Mouse (Mus musculus) hindbrain, postnatal 0 days (tissue): ENCODE measurements around the gene Lnpk. TPM values are rescaled to one million over a fixed set of nuclear protein-coding genes. Genes with fewer than 3 reads are reported as not detected.

ENCODE experiments used
- ATAC-seq: fragments of 200-750 bp; cut with Nextera tagmentation; 2 replicates; pipeline ENCODE4 v1.8.0; 2017; ENCODE audit warnings: mild to moderate bottlenecking, moderate TSS enrichment, moderate library complexity
- DNase-seq: peaks from one replicate; pipeline ENCODE4 v3.0.0-alpha.2; 2015; ENCODE audit warnings: low spot score
- H3K27ac ChIP-seq: fragments of 300-500 bp; sonication (generic); 2 replicates; pipeline ENCODE4 v1.5.1; 2014; ENCODE audit warnings: mild to moderate bottlenecking
- H3K27me3 ChIP-seq: fragments of 300-500 bp; sonication (generic); 2 replicates; pipeline ENCODE4 v1.6.1; 2014; ENCODE audit warnings: low read length, mixed read lengths; ENCODE audit not compliant: insufficient read depth
- H3K36me3 ChIP-seq: fragments of 300-500 bp; sonication (generic); 2 replicates; pipeline ENCODE4 v1.6.1; 2014; ENCODE audit warnings: low read length, mixed read lengths; ENCODE audit not compliant: insufficient read depth
- H3K4me1 ChIP-seq: fragments of 300-500 bp; sonication (generic); 2 replicates; pipeline ENCODE4 v1.6.1; 2014; ENCODE audit warnings: antibody characterized with exemption, low read length, mixed read lengths; ENCODE audit not compliant: insufficient read depth
- H3K4me2 ChIP-seq: fragments of 300-500 bp; sonication (generic); 2 replicates; pipeline ENCODE4 v1.6.1; 2014; ENCODE audit warnings: low read depth, mild to moderate bottlenecking, low read length, moderate library complexity, mixed read lengths
- H3K4me3 ChIP-seq: fragments of 300-500 bp; sonication (generic); 2 replicates; pipeline ENCODE4 v1.5.1; 2014; ENCODE audit warnings: low read length
- H3K9ac ChIP-seq: fragments of 300-500 bp; sonication (generic); replicated peaks from 2 replicates; pipeline ENCODE4 v1.6.1; 2014; ENCODE audit warnings: mild to moderate bottlenecking, low read length, moderate library complexity, mixed read lengths
- H3K9me3 ChIP-seq: fragments of 300-500 bp; sonication (generic); 2 replicates; pipeline ENCODE4 v1.6.1; 2016; ENCODE audit warnings: low read length, mixed read lengths
- CTCF ChIP-seq: IDR thresholded peaks from 2 replicates; pipeline ENCODE4 v1.5.1; 2016; ENCODE audit warnings: antibody characterized with exemption, control low read depth, low read depth
- WGBS: fragments of 180-500 bp; shearing (Covaris S2); extraction: QIAGEN DNeasy Blood & Tissue Kit; methylation state at CpG from one replicate; pipeline ENCODE4 v1.1.7; 2014; 5-methylcytosine and 5-hydroxymethylcytosine counted together
- polyA plus RNA-seq: library from polyadenylated mRNA; unstranded; fragments of >200 nt; fragmentation: Nextera tagmentation; extraction: Ambion mirVana; gene quantifications from 2 replicates; pipeline ENCODE4 v1.2.1, GENCODE M21; 2015
- total RNA-seq: library from RNA; depleted of rRNA; stranded (reverse); fragments of >200 nt; gene quantifications from 2 replicates; pipeline ENCODE4 v1.2.3, GENCODE M21; 2014; rRNA removed

Gene Lnpk
- total RNA-seq (28.4 and 54.2 TPM in 2 replicates), polyA plus RNA-seq (40.8 and 41.0 TPM in 2 replicates)

GRCm38 (mm10) chr2:74578843-74579489, at the start of gene Lnpk:
Gene Lnpk, minus strand, starts transcription at chr2:74579435.
- Histone ChIP-seq H3K27me3 (no peaks in the 10 kb centered on the region), H3K9me3 (no peaks in the 10 kb centered on the region), H3K27ac (peak within 1 kb of the TSS; percentile 59; the same call in 1 of the 2 replicates), H3K36me3 (no peaks in the 10 kb centered on the region), H3K4me3 (peak within 1 kb of the TSS; percentile 75), H3K4me1 (peaks cover 6% of the 10 kb centered on the region), H3K9ac (peak within 1 kb of the TSS; percentile 75), H3K4me2 (peak within 1 kb of the TSS; percentile 86)
- peak; percentile 95 for DNase-seq
- TF ChIP-seq CTCF: 0 out of 2 replicates have a peak, but pooled peaks have one; percentile 0
- under 1% methylated on average over 34 of the region's 34 CpGs for WGBS
- ATAC-seq: peak; percentile 99

GRCm38 (mm10) chr2:74620368-74620767, 41.1 kb upstream of the Lnpk start:
- H3K36me3 ChIP-seq: no peaks in the 10 kb centered on the region
- WGBS: 91% methylated on average over 10 of the region's 10 CpGs
- no peaks in the 10 kb centered on the region for H3K27me3 ChIP-seq
- ATAC-seq (no peak), DNase-seq (no peak)
- no peaks in the 10 kb centered on the region for H3K4me1 ChIP-seq
- no peak overlapping the region for H3K27ac ChIP-seq
- no peak overlapping the region for H3K4me2 ChIP-seq
- TF ChIP-seq CTCF: no peak
- no peak overlapping the region for H3K4me3 ChIP-seq
- no peaks in the 10 kb centered on the region for H3K9me3 ChIP-seq
- no peak overlapping the region for H3K9ac ChIP-seq

- ATAC-seq: no peak
- 84% methylated on average over 3 of the region's 3 CpGs for WGBS
Observed at GRCm38 (mm10) chr2:74619676-74620246, 40.5 kb upstream of the Lnpk start.

GRCm38 (mm10) chr2:74617706-74618105, 38.5 kb upstream of the Lnpk start:
- H3K36me3 ChIP-seq: no peaks in the 10 kb centered on the region
- ATAC-seq (no peak), DNase-seq (no peak)
- H3K9ac ChIP-seq: no peak overlapping the region
- H3K4me3 ChIP-seq: no peak overlapping the region
- no peak overlapping the region for H3K27ac ChIP-seq
- no peaks in the 10 kb centered on the region for H3K4me1 ChIP-seq
- H3K9me3 ChIP-seq: no peaks in the 10 kb centered on the region
- no peak overlapping the region for H3K4me2 ChIP-seq
- WGBS: 83% methylated on average over 9 of the region's 9 CpGs
- no peaks in the 10 kb centered on the region for H3K27me3 ChIP-seq
- TF ChIP-seq CTCF: no peak

More at GRCm38 (mm10) chr2:74619676-74620246, 40.5 kb upstream of the Lnpk start:
- H3K4me3 ChIP-seq: no peak overlapping the region
- H3K9ac ChIP-seq: no peak overlapping the region
- H3K27ac ChIP-seq: no peak overlapping the region
- DNase-seq: no peak
- H3K4me1 ChIP-seq: no peaks in the 10 kb centered on the region
- H3K36me3 ChIP-seq: no peaks in the 10 kb centered on the region
- H3K4me2 ChIP-seq: no peak overlapping the region
- H3K27me3 ChIP-seq: no peaks in the 10 kb centered on the region
- no peak for TF ChIP-seq CTCF
- no peaks in the 10 kb centered on the region for H3K9me3 ChIP-seq

- H3K4me2 ChIP-seq: no peak overlapping the region
Observed at GRCm38 (mm10) chr2:74611406-74611805, 32.2 kb upstream of the Lnpk start.

GRCm38 (mm10) chr2:74609350-74609749, 30.1 kb upstream of the Lnpk start:
- no peak overlapping the region for H3K4me3 ChIP-seq
- ATAC-seq: no peak
- no peaks in the 10 kb centered on the region for H3K27me3 ChIP-seq
- no peak for DNase-seq
- H3K4me2 ChIP-seq: no peak overlapping the region
- H3K9ac ChIP-seq: no peak overlapping the region
- no peaks in the 10 kb centered on the region for H3K36me3 ChIP-seq
- H3K9me3 ChIP-seq: no peaks in the 10 kb centered on the region; the same call in 1 of the 2 replicates
- no peaks in the 10 kb centered on the region for H3K4me1 ChIP-seq
- H3K27ac ChIP-seq: no peak overlapping the region
- no peak for TF ChIP-seq CTCF

More at GRCm38 (mm10) chr2:74611406-74611805, 32.2 kb upstream of the Lnpk start:
- no peaks in the 10 kb centered on the region for H3K36me3 ChIP-seq
- H3K9ac ChIP-seq: no peak overlapping the region
- no peaks in the 10 kb centered on the region; the same call in 1 of the 2 replicates for H3K9me3 ChIP-seq
- ATAC-seq: no peak
- DNase-seq: no peak
- no peak overlapping the region for H3K4me3 ChIP-seq
- no peaks in the 10 kb centered on the region for H3K27me3 ChIP-seq
- no peak for TF ChIP-seq CTCF
- H3K4me1 ChIP-seq: no peaks in the 10 kb centered on the region
- 72% methylated on average over 4 of the region's 4 CpGs for WGBS
- H3K27ac ChIP-seq: no peak overlapping the region
